Mouse (Mus musculus): ENCODE measurements around the gene Gm11758.
"Not testable (repeated sequence)": the region's sequence is repeated elsewhere in the genome, so short reads cannot be mapped to it uniquely, and the experiment has no call there.

The Gm11758 gene

GRCm38 (mm10) chr4:73876166-73876565 is at the start of gene Gm11758:
TSS of gene Gm11758 (minus strand) at chr4:73876266.
- not testable (repeated sequence) for DNase-seq (ENCODE audit: low spot score in 2 of 2)

DNA sequence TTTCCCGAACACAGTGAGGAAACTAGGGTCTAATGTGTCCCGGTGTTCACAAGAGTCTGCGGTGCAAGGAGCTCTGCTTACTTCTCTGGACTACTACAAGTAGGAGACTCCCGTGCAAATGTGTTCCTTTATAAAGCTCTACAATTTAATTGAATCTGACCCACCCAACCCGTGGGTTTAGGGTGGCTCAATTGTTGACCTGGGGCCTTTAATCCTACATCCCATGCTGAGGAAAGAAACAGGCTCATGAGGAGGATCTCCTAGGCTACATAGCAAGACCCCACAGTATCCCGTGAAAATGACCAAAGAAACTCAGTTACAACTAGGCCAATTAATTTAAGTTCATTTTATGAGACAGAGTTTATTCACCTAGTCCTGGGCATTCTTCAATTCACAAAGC is 44.6 kb upstream of the Gm11758 start, which contains the start of gene Gm11756:
Gene Gm11756, minus strand, starts transcription at position 101 of the 400 bp plus-strand sequence.
- not testable (repeated sequence) for DNase-seq (ENCODE audit: low spot score in 2 of 2)

- DNase-seq (ENCODE audit: low spot score in 2 of 2) = not testable (repeated sequence)
These were observed 29.8 kb upstream of the Gm11758 start, which contains the start of gene Gm13871 for GRCm38 (mm10) chr4:73905853-73906252. TSS of gene Gm13871 (minus strand) at chr4:73905953.

GRCm38 (mm10) chr4:73891012-73891411 is 14.9 kb upstream of the Gm11758 start, which contains the start of gene Gm11757:
TSS of gene Gm11757 (minus strand) at chr4:73891112.
- DNase-seq (ENCODE audit: low spot score in 2 of 2) = not testable (repeated sequence)

DNA sequence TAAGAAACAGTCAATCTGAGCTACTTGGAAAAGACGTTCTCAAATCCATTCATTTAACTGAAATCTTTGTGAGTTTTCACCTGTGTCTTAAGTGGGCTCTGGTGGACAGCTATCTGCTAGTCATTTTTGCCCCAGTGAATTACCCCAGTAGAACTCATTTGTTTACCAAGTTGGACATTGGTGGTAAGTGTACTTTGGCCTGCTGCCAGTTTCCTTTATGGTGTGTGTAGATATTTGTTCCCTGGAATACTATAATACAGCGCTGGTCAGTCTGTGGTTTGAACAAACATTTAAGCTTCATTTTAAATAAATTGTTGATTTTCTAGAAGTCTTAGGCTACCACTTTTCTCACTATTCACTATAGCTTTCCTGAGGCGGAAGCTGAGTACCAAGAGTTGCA is 49.5 kb downstream of the Gm11758 start:
- no peak for DNase-seq (ENCODE audit: low spot score in 2 of 2)

All from frontal cortex, postnatal 14 days (tissue).